Mouse (Mus musculus) MEL (cell line): ENCODE results near the gene Grrp1. TPM values are rescaled to one million over a fixed set of nuclear protein-coding genes. Genes with fewer than 3 reads are reported as not detected.

Experiments
- DNase-seq: peaks from one replicate; pipeline ENCODE4 v3.0.0; 2011; ENCODE audit warnings: low read depth, low spot score
- H3K27ac ChIP-seq: 2 replicates; pipeline ENCODE4 v1.5.1; 2012; ENCODE audit warnings: low read depth, mild to moderate bottlenecking, control low read depth, low read length, moderate library complexity; ENCODE audit not compliant: control insufficient read depth
- H3K27me3 ChIP-seq, 2 experiments: fragments of 150-350 bp in 1 of 2; sonication (generic) in 1 of 2; 2 replicates each; pipeline ENCODE4 v1.6.1; 2012; ENCODE audit warnings: low read length in 2 of 2, mild to moderate bottlenecking in 2 of 2, improper control_type of control experiment in 1 of 2, moderate library complexity in 1 of 2; ENCODE audit not compliant: insufficient read depth in 2 of 2, control insufficient read depth in 1 of 2
- H3K36me3 ChIP-seq, 2 experiments: 2 replicates each; pipeline ENCODE4 v1.6.1; 2012 to 2014; ENCODE audit warnings: low read length in 2 of 2, improper control_type of control experiment in 1 of 2, inconsistent platforms in 1 of 2, mild to moderate bottlenecking in 1 of 2; ENCODE audit not compliant: insufficient read depth in 2 of 2, control insufficient read depth in 1 of 2
- H3K4me1 ChIP-seq, 2 experiments: fragments of 150-350 bp in 1 of 2; sonication (generic) in 1 of 2; 2 replicates each; pipeline ENCODE4 v1.6.1; 2012; ENCODE audit warnings: low read length in 2 of 2, improper control_type of control experiment in 1 of 2, mild to moderate bottlenecking in 1 of 2; ENCODE audit not compliant: insufficient read depth in 2 of 2, control insufficient read depth in 1 of 2
- H3K4me3 ChIP-seq, 2 experiments: fragments of 150-350 bp in 1 of 2; sonication (generic) in 1 of 2; 2 replicates each; pipeline ENCODE4 v1.5.1; 2012; ENCODE audit warnings: low read depth in 2 of 2, low read length in 2 of 2, mild to moderate bottlenecking in 2 of 2, moderate library complexity in 2 of 2, control low read depth in 1 of 2, improper control_type of control experiment in 1 of 2; ENCODE audit not compliant: control insufficient read depth in 1 of 2, insufficient read depth in 1 of 2
- H3K79me2 ChIP-seq: 2 replicates; pipeline ENCODE4 v1.6.1; 2012; ENCODE audit warnings: mild to moderate bottlenecking, low read length, moderate library complexity; ENCODE audit not compliant: control insufficient read depth, poor library complexity, insufficient read depth
- H3K9ac ChIP-seq: 2 replicates; pipeline ENCODE4 v1.6.1; 2012; ENCODE audit warnings: low read depth, mild to moderate bottlenecking, control low read depth, low read length, moderate library complexity; ENCODE audit not compliant: control insufficient read depth, poor library complexity, severe bottlenecking
- H3K9me3 ChIP-seq: fragments of 150-350 bp; sonication (generic); replicated peaks from 2 replicates; pipeline ENCODE4 v1.6.1; 2012; ENCODE audit warnings: mild to moderate bottlenecking, low read length, improper control_type of control experiment, moderate library complexity; ENCODE audit not compliant: insufficient read depth
- CHD1 ChIP-seq: IDR thresholded peaks from 2 replicates; pipeline ENCODE4 v1.6.1; 2012; ENCODE audit warnings: low read depth, mild to moderate bottlenecking, inconsistent platforms, low read length, improper control_type of control experiment
- CTCF ChIP-seq, 3 experiments: IDR thresholded peaks in 2 of 3; conservative IDR thresholded peaks in 1 of 3; 2 replicates each; pipeline ENCODE4 v1.5.1; 2011 to 2012; ENCODE audit warnings: low read length in 3 of 3, low read depth in 2 of 3, mild to moderate bottlenecking in 2 of 3, improper control_type of control experiment in 1 of 3, inconsistent platforms in 1 of 3, mixed read lengths in 1 of 3, moderate library complexity in 1 of 3; ENCODE audit not compliant: control insufficient read depth in 1 of 3, insufficient read depth in 1 of 3, poor library complexity in 1 of 3, severe bottlenecking in 1 of 3
- ELF1 ChIP-seq: IDR thresholded peaks from 2 replicates; pipeline ENCODE4 v1.6.1; 2014; ENCODE audit warnings: low read depth, mild to moderate bottlenecking, inconsistent platforms, low read length, improper control_type of control experiment, moderate library complexity
- EP300 ChIP-seq, 2 experiments: IDR thresholded peaks; 2 replicates each; pipeline ENCODE4 v1.6.1; 2011; ENCODE audit warnings: improper control_type of control experiment in 2 of 2, low read length in 2 of 2, low read depth in 1 of 2, mild to moderate bottlenecking in 1 of 2
- GABPA ChIP-seq: IDR thresholded peaks from 2 replicates; pipeline ENCODE4 v1.6.1; 2012; ENCODE audit warnings: low read depth, mild to moderate bottlenecking, inconsistent platforms, low read length, improper control_type of control experiment, moderate library complexity
- GATA1 ChIP-seq: IDR thresholded peaks from 2 replicates; pipeline ENCODE4 v1.6.1; 2011; ENCODE audit warnings: low read depth, low read length, improper control_type of control experiment
- JUND ChIP-seq: IDR thresholded peaks from 2 replicates; pipeline ENCODE4 v1.6.1; 2011; ENCODE audit warnings: low read depth, mild to moderate bottlenecking, improper control_type of control experiment, low read length
- KAT2A ChIP-seq: conservative IDR thresholded peaks from 2 replicates; pipeline ENCODE4 v1.6.1; 2012; ENCODE audit warnings: low read depth, low read length, improper control_type of control experiment, inconsistent platforms
- MAFK ChIP-seq: IDR thresholded peaks from 2 replicates; pipeline ENCODE4 v1.6.1; 2011; ENCODE audit warnings: low read depth, mild to moderate bottlenecking, low read length, improper control_type of control experiment, borderline replicate concordance
- MEF2A ChIP-seq: IDR thresholded peaks from 2 replicates; pipeline ENCODE4 v1.6.1; 2014; ENCODE audit warnings: low read depth, mild to moderate bottlenecking, inconsistent platforms, low read length, improper control_type of control experiment; ENCODE audit not compliant: poor library complexity, insufficient replicate concordance, severe bottlenecking; ENCODE audit errors: extremely low read depth
- MXI1 ChIP-seq: IDR thresholded peaks from 2 replicates; pipeline ENCODE4 v1.6.1; 2011; ENCODE audit warnings: mild to moderate bottlenecking, low read depth, low read length, improper control_type of control experiment
- MYB ChIP-seq: IDR thresholded peaks from 2 replicates; pipeline ENCODE4 v1.6.1; 2011; ENCODE audit warnings: mild to moderate bottlenecking, low read depth, low read length, improper control_type of control experiment
- NELFE ChIP-seq: IDR thresholded peaks from 2 replicates; pipeline ENCODE4 v1.6.1; 2011; ENCODE audit warnings: low read depth, low read length, improper control_type of control experiment
- NRF1 ChIP-seq: IDR thresholded peaks from 2 replicates; pipeline ENCODE4 v1.6.1; 2014; ENCODE audit warnings: low read depth, mild to moderate bottlenecking, inconsistent platforms, low read length, improper control_type of control experiment, moderate library complexity; ENCODE audit not compliant: poor library complexity, insufficient read depth, severe bottlenecking
- POLR2A ChIP-seq, 2 experiments: IDR thresholded peaks; 2 replicates each; pipeline ENCODE4 v1.6.1; 2011 to 2012; ENCODE audit warnings: low read length in 2 of 2, mild to moderate bottlenecking in 2 of 2, control low read depth in 1 of 2, improper control_type of control experiment in 1 of 2, low read depth in 1 of 2, moderate library complexity in 1 of 2; ENCODE audit not compliant: control insufficient read depth in 1 of 2, insufficient read depth in 1 of 2, poor library complexity in 1 of 2
- POLR2AphosphoS5 ChIP-seq: IDR thresholded peaks from 2 replicates; pipeline ENCODE4 v1.6.1; 2012; ENCODE audit warnings: low read depth, borderline replicate concordance, mild to moderate bottlenecking, inconsistent platforms, low read length, moderate library complexity, mixed read lengths
- RAD21 ChIP-seq: IDR thresholded peaks from 2 replicates; pipeline ENCODE4 v1.6.1; 2011; ENCODE audit warnings: mild to moderate bottlenecking, low read depth, low read length, improper control_type of control experiment
- SIN3A ChIP-seq: IDR thresholded peaks from 2 replicates; pipeline ENCODE4 v1.6.1; 2012; ENCODE audit warnings: low read length, improper control_type of control experiment, inconsistent platforms
- SMC3 ChIP-seq: IDR thresholded peaks from 2 replicates; pipeline ENCODE4 v1.6.1; 2011; ENCODE audit warnings: low read depth, low read length, improper control_type of control experiment
- TBP ChIP-seq: IDR thresholded peaks from 2 replicates; pipeline ENCODE4 v1.8.0; 2011; ENCODE audit warnings: low read depth, low read length, improper control_type of control experiment
- UBTF ChIP-seq: IDR thresholded peaks from 2 replicates; pipeline ENCODE4 v1.6.1; 2012; ENCODE audit warnings: low read depth, mild to moderate bottlenecking, inconsistent platforms, low read length, improper control_type of control experiment, moderate library complexity, borderline replicate concordance; ENCODE audit not compliant: insufficient read depth
- USF1 ChIP-seq: IDR thresholded peaks from 2 replicates; pipeline ENCODE4 v1.6.1; 2014; ENCODE audit warnings: low read depth, mild to moderate bottlenecking, inconsistent platforms, low read length, improper control_type of control experiment, moderate library complexity
- USF2 ChIP-seq, 2 experiments: IDR thresholded peaks; 2 replicates each; pipeline ENCODE4 v1.6.1; 2011 to 2012; ENCODE audit warnings: improper control_type of control experiment in 2 of 2, low read length in 2 of 2, borderline replicate concordance in 1 of 2, inconsistent platforms in 1 of 2, low read depth in 1 of 2, mild to moderate bottlenecking in 1 of 2; ENCODE audit not compliant: insufficient read depth in 1 of 2
- ZMIZ1 ChIP-seq: IDR thresholded peaks from 2 replicates; pipeline ENCODE4 v1.6.1; 2012; ENCODE audit warnings: low read depth, mild to moderate bottlenecking, inconsistent platforms, low read length, improper control_type of control experiment, moderate library complexity
- ZNF384 ChIP-seq: IDR thresholded peaks from 2 replicates; pipeline ENCODE4 v1.6.1; 2012; ENCODE audit warnings: low read depth, mild to moderate bottlenecking, inconsistent platforms, low read length, improper control_type of control experiment
- polyA plus RNA-seq, 2 experiments: library from polyadenylated mRNA; stranded (reverse) in 1 of 2; unstranded in 1 of 2; fragments of >175 nt in 1 of 2; fragments of >200 nt in 1 of 2; gene quantifications; 2 replicates each; pipeline versions ENCODE4 v1.2.1 to v1.2.4; 2012; ENCODE audit warnings: low replicate concordance in 2 of 2, low read depth in 1 of 2; ENCODE audit not compliant: insufficient read length in 2 of 2, insufficient read depth in 1 of 2, missing spikeins in 1 of 2
- total RNA-seq: library from RNA; depleted of rRNA; stranded (reverse); fragments of 300-350 nt; gene quantifications from 2 replicates; pipeline ENCODE4 v1.2.3, GENCODE M21; 2012

Gene Grrp1
- total and polyA plus RNA-seq, 3 experiments = not detected

GRCm38 (mm10) chr4:134287168-134287564 is 33.3 kb upstream of the Grrp1 start (continued):
- peak; percentile 91 to 97 for TF ChIP-seq POLR2A (IDR thresholded peaks at IDR 0.05; ENCODE audit: control insufficient read depth in 1 of 2, insufficient read depth in 1 of 2, low read depth in 1 of 2, low read length in 2 of 2, poor library complexity in 1 of 2)
- peak; percentile 67; the same call in 1 of the 2 replicates for TF ChIP-seq KAT2A
- no peak for TF ChIP-seq RAD21
- peak; percentile 57 for TF ChIP-seq ELF1
- peak; percentile 76 for TF ChIP-seq CHD1
- TF ChIP-seq SMC3 = no peak
- TF ChIP-seq NELFE = peak; percentile 93
- peak; percentile 26; the same call in 1 of the 2 replicates for TF ChIP-seq MYB
- TF ChIP-seq, all 39 proteins: peak for 23

GRCm38 (mm10) chr4:134286226-134287167 is 32.6 kb upstream of the Grrp1 start:
- peaks cover 2 to 21% of the 10 kb centered on the region in 2 experiments; a peak in 3 of 4 replicates for H3K4me1 ChIP-seq
- TF ChIP-seq ELF1 (peak; percentile 41; the same call in 1 of the 2 replicates), TBP (0 out of 2 replicates have a peak, but pooled peaks have one; percentile 32), USF1 (no peak), SIN3A (peak; percentile 27; the same call in 1 of the 2 replicates)
- peak overlapping the region; percentile 96 to 97 for H3K4me3 ChIP-seq
- DNase-seq = peak; percentile 64
- H3K9me3 ChIP-seq = no peaks in the 10 kb centered on the region
- peaks cover 15% of the 10 kb centered on the region for H3K79me2 ChIP-seq
- H3K36me3 ChIP-seq = peaks cover 8 to 24% of the 10 kb centered on the region in 2 experiments
- peak overlapping the region; percentile 73 for H3K27ac ChIP-seq
- peak overlapping the region; percentile 99 for H3K9ac ChIP-seq
- H3K27me3 ChIP-seq = no peaks in the 10 kb centered on the region

- Histone ChIP-seq H3K27ac (peak overlapping the region; percentile 73), H3K4me3 (no peak overlapping the region), H3K79me2 (peaks cover 15% of the 10 kb centered on the region), H3K27me3 (no peaks in the 10 kb centered on the region), H3K4me1 (peaks cover 2 to 21% of the 10 kb centered on the region in 2 experiments; a peak in 3 of 4 replicates), H3K9ac (no peak overlapping the region), H3K36me3 (peaks cover 11 to 24% of the 10 kb centered on the region in 2 experiments), H3K9me3 (no peaks in the 10 kb centered on the region)
- DNase-seq = peak; percentile 91
- no peak for TF ChIP-seq MEF2A
- no peak for TF ChIP-seq UBTF
- peak in 1 of 2 experiments; percentile 51; a peak in 2 of 4 replicates for TF ChIP-seq POLR2A (IDR thresholded peaks at IDR 0.05; ENCODE audit: control insufficient read depth in 1 of 2, insufficient read depth in 1 of 2, low read depth in 1 of 2, low read length in 2 of 2, poor library complexity in 1 of 2)
- TF ChIP-seq RAD21 = no peak
- TF ChIP-seq MXI1 = peak; percentile 66
- TF ChIP-seq JUND = no peak
- TF ChIP-seq GATA1 = peak; percentile 60
- TF ChIP-seq NRF1 = no peak
- peak in 1 of 2 experiments; percentile 46; a peak in 2 of 4 replicates for TF ChIP-seq EP300 (IDR thresholded peaks at IDR 0.05; ENCODE audit: low read depth in 1 of 2, low read length in 2 of 2)
- TF ChIP-seq CTCF (IDR thresholded peaks at IDR 0.05 in 2 of 3, conservative IDR thresholded peaks at IDR 0.05 in 1 of 3; ENCODE audit: control insufficient read depth in 1 of 3, insufficient read depth in 1 of 3, low read depth in 2 of 3, low read length in 3 of 3, poor library complexity in 1 of 3, severe bottlenecking in 1 of 3) = no peak
- TF ChIP-seq SIN3A = peak; percentile 84
- peak; percentile 33; the same call in 1 of the 2 replicates for TF ChIP-seq MAFK
- TF ChIP-seq ZNF384 = no peak
- no peak for TF ChIP-seq GABPA
- no peak for TF ChIP-seq USF2 (IDR thresholded peaks at IDR 0.05; ENCODE audit: borderline replicate concordance in 1 of 2, insufficient read depth in 1 of 2, low read depth in 1 of 2, low read length in 2 of 2)
- no peak for TF ChIP-seq POLR2AphosphoS5
- TF ChIP-seq ZMIZ1 = no peak
- TF ChIP-seq CHD1 = no peak; the same call in 1 of the 2 replicates
Observed at GRCm38 (mm10) chr4:134284942-134285341, 31.0 kb upstream of the Grrp1 start.
